Mouse (Mus musculus): ENCODE results near the gene Vmn1r233. TPM values are rescaled to one million over a fixed set of nuclear protein-coding genes. Genes with fewer than 3 reads are reported as not detected.

Vmn1r233 gene
- polyA plus RNA-seq, 1 experiment from 2014 or later = not detected

DNA sequence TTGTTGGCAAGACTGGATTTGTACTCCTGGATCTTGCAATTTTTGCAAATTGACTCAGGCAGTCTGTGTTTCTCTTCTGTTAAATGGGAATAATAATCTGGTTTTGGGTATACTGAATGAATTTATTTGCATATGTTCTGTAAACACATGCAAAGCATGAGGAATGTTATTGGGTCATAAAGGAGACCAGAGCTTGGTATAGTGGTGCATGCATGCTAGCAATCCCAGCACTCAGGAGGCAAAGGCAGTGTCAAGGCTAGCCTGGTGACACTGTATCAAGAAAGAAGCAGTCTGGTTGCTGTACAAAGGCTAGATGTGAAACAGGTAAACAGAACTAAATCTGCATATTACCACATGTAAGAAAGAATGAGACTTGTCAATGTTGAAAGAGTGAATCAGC lies 49.6 kb downstream of the Vmn1r233 start:
- no peaks in the 10 kb centered on the region for H3K27me3 ChIP-seq (ENCODE audit: control insufficient read depth, insufficient read depth, low read length)
- H3K27ac ChIP-seq (ENCODE audit: low read depth, low read length) = no peak overlapping the region
- peak overlapping the region; percentile 90 for H3K9ac ChIP-seq (ENCODE audit: low read depth, low read length)
- peak overlapping the region; percentile 85 for H3K4me3 ChIP-seq (ENCODE audit: low read depth, low read length)
- peaks cover 13% of the 10 kb centered on the region for H3K4me1 ChIP-seq (ENCODE audit: control insufficient read depth, insufficient read depth, low read length)
- H3K4me2 ChIP-seq = peak overlapping the region; percentile 87
- no peaks in the 10 kb centered on the region for H3K9me3 ChIP-seq (replicated peaks; ENCODE audit: control insufficient read depth, low read length)
- no peak for ATAC-seq (replicated peaks; ENCODE audit: insufficient number of reproducible peaks, low FRiP score, low TSS enrichment)
- H3K36me3 ChIP-seq (ENCODE audit: control insufficient read depth, insufficient read depth, low read length) = no peaks in the 10 kb centered on the region

DNA sequence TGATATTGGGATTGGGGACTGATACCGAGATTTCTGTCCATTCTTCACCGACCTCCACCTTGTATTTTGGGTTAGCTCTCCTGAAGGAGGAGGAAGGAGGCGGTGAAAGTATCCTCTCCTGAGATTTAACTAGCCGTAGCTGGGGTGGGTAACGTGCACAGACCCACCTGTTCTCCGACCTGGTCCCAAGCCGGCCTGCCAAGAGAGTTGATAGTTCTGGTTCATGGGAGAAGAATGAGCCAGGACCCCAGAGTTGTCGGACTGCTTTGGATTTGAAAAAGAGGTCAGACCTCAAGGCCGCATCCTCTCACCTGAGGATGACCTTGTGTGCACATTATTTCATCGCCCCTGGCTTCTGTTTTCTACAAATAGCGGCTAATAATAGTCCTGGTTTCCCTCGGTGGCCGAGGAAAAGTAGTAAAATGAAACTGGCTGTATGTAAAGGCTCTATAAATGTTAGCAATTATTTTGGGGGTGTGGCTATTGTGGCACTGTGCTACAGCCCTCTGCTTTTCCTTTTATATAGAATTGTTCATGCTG lies 50.2 kb downstream of the Vmn1r233 start:
- Histone ChIP-seq H3K36me3 (ENCODE audit: control insufficient read depth, insufficient read depth, low read length) (no peaks in the 10 kb centered on the region), H3K27ac (ENCODE audit: low read depth, low read length) (peak overlapping the region; percentile 97), H3K27me3 (ENCODE audit: control insufficient read depth, insufficient read depth, low read length) (no peaks in the 10 kb centered on the region), H3K9me3 (replicated peaks; ENCODE audit: control insufficient read depth, low read length) (no peaks in the 10 kb centered on the region), H3K4me1 (ENCODE audit: control insufficient read depth, insufficient read depth, low read length) (peaks cover 13% of the 10 kb centered on the region), H3K4me2 (peak overlapping the region; percentile 87), H3K9ac (ENCODE audit: low read depth, low read length) (peak overlapping the region; percentile 90), H3K4me3 (ENCODE audit: low read depth, low read length) (peak overlapping the region; percentile 85)
- no peak for ATAC-seq (replicated peaks; ENCODE audit: insufficient number of reproducible peaks, low FRiP score, low TSS enrichment)
- WGBS (ENCODE audit: insufficient replicate concordance) = under 1% methylated on average over 13 of the region's 13 CpGs

DNA sequence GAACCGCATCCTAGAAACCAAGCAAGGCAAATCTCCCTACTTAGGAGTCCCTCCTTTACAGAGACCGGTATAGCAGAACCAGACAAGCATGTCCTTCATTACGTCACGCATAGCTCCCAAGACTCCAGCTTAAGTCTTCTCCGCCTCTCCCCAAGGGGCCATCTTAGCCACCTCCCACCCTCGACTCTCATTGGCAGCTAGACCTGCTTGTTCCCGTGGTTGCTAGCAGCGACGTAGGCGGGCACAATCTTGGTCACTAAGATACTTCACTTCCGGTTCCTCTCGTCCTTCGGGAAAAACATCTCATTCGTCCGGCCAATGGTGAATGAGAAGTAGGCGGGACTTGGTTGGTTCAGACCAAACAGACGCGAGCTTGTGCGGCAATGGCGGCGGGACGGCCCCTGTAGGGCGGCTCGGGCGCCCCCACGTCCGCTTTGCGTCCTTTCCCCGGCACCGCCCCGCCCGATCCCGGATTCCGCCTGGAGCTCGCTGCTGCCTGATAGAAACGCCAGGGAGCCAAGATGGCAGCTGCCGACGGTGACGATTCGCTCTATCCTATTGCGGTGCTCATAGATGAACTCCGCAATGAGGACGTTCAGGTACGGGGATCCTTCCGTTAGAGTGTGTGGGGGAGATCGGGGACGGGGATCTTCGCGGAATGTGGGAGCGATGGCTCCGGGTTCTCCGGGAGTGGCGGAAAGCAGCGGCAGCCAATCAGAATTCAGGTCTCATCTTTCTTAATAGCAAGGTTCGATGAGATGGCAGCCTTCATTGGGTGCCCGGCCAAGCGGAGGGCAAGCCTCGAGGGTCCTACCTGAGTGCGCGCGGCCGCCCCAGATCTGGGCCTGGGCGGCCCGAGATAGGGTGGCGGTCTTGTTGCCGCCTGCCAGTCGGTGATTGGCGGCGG lies 51.0 kb downstream of the Vmn1r233 start, which contains the start of gene Ppp2r1a:
TSS of gene Ppp2r1a (plus strand) at position 327 of the 907 bp plus-strand sequence.
- peak within 1 kb of the TSS; percentile 97 for H3K27ac ChIP-seq (ENCODE audit: low read depth, low read length)
- H3K9me3 ChIP-seq (replicated peaks; ENCODE audit: control insufficient read depth, low read length) = no peaks in the 10 kb centered on the region
- H3K4me1 ChIP-seq (ENCODE audit: control insufficient read depth, insufficient read depth, low read length) = peaks cover 13% of the 10 kb centered on the region
- no peaks in the 10 kb centered on the region for H3K36me3 ChIP-seq (ENCODE audit: control insufficient read depth, insufficient read depth, low read length)
- peak within 1 kb of the TSS; percentile 90 for H3K9ac ChIP-seq (ENCODE audit: low read depth, low read length)
- peak; percentile 98 for ATAC-seq (replicated peaks; ENCODE audit: insufficient number of reproducible peaks, low FRiP score, low TSS enrichment)
- no peaks in the 10 kb centered on the region for H3K27me3 ChIP-seq (ENCODE audit: control insufficient read depth, insufficient read depth, low read length)
- peak within 1 kb of the TSS; percentile 85 for H3K4me3 ChIP-seq (ENCODE audit: low read depth, low read length)
- under 1% methylated on average over 69 of the region's 69 CpGs for WGBS (ENCODE audit: insufficient replicate concordance)
- peak within 1 kb of the TSS; percentile 87 for H3K4me2 ChIP-seq

DNA sequence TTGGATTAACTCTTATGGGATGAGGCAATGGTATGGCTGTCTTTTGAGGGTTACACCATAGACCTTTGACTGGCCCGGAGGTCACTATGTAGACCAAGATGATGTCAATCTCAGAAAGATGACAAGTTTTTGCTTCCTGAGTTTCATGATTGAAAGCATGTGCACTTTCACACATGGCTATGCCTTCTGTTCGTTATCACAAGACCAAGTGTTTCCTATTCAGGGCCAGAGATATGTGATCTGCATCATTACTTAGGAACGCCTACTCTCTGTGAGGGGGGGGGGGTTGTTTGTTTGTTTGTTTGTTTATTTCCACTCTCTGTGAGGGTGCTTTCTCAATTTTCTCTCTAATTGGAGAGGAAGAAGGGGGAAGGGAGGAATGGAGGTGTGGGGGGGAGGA lies 52.0 kb downstream of the Vmn1r233 start:
- H3K27ac ChIP-seq (ENCODE audit: low read depth, low read length) = peak overlapping the region; percentile 86
- WGBS (ENCODE audit: insufficient replicate concordance) = 46% methylated on average over 3 of the region's 3 CpGs
- H3K9me3 ChIP-seq (replicated peaks; ENCODE audit: control insufficient read depth, low read length) = no peaks in the 10 kb centered on the region
- peak overlapping the region; percentile 85 for H3K4me3 ChIP-seq (ENCODE audit: low read depth, low read length)
- H3K36me3 ChIP-seq (ENCODE audit: control insufficient read depth, insufficient read depth, low read length) = no peaks in the 10 kb centered on the region
- no peaks in the 10 kb centered on the region for H3K27me3 ChIP-seq (ENCODE audit: control insufficient read depth, insufficient read depth, low read length)
- peaks cover 9% of the 10 kb centered on the region for H3K4me1 ChIP-seq (ENCODE audit: control insufficient read depth, insufficient read depth, low read length)
- H3K9ac ChIP-seq (ENCODE audit: low read depth, low read length) = peak overlapping the region; percentile 71
- H3K4me2 ChIP-seq = peak overlapping the region; percentile 60
- no peak for ATAC-seq (replicated peaks; ENCODE audit: insufficient number of reproducible peaks, low FRiP score, low TSS enrichment)

Other genes with a start within 250 kb of the Vmn1r233 start
- not detected in 2 replicates for gene Vmn1r228, start 210.3 kb downstream of the Vmn1r233 start, polyA plus RNA-seq (2014; fragmentation: Nextera tagmentation; extraction: Ambion mirVana)
- gene Vmn1r229, start 184.9 kb downstream of the Vmn1r233 start, polyA plus RNA-seq (2014; fragmentation: Nextera tagmentation; extraction: Ambion mirVana) = 0.03 TPM in 1 of 2 replicates, not detected in the other
- not detected in 2 replicates for gene Vmn1r230, start 156.0 kb downstream of the Vmn1r233 start, polyA plus RNA-seq (2014; fragmentation: Nextera tagmentation; extraction: Ambion mirVana)
- gene Vmn1r231, start 91.4 kb downstream of the Vmn1r233 start, polyA plus RNA-seq (2014; fragmentation: Nextera tagmentation; extraction: Ambion mirVana) = not detected in 2 replicates
- gene Vmn1r232, start 76.8 kb downstream of the Vmn1r233 start, polyA plus RNA-seq (2014; fragmentation: Nextera tagmentation; extraction: Ambion mirVana) = not detected in 2 replicates
- 360 and 399 TPM in 2 replicates for gene Ppp2r1a, start 51.2 kb downstream of the Vmn1r233 start, polyA plus RNA-seq (2014; fragmentation: Nextera tagmentation; extraction: Ambion mirVana)
- 9.2 and 11.8 TPM in 2 replicates for gene Zfp160, start 12.4 kb upstream of the Vmn1r233 start, polyA plus RNA-seq (2014; fragmentation: Nextera tagmentation; extraction: Ambion mirVana)
- not detected in 2 replicates for gene Vmn1r234, start 229.6 kb upstream of the Vmn1r233 start, polyA plus RNA-seq (2014; fragmentation: Nextera tagmentation; extraction: Ambion mirVana)

All from heart, embryonic 11.5 days (tissue).